Mouse (Mus musculus): ENCODE measurements around the gene Acat3.
"Not testable (repeated sequence)": the region's sequence is repeated elsewhere in the genome, so short reads cannot be mapped to it uniquely, and the experiment has no call there.

Acat3 gene

DNA sequence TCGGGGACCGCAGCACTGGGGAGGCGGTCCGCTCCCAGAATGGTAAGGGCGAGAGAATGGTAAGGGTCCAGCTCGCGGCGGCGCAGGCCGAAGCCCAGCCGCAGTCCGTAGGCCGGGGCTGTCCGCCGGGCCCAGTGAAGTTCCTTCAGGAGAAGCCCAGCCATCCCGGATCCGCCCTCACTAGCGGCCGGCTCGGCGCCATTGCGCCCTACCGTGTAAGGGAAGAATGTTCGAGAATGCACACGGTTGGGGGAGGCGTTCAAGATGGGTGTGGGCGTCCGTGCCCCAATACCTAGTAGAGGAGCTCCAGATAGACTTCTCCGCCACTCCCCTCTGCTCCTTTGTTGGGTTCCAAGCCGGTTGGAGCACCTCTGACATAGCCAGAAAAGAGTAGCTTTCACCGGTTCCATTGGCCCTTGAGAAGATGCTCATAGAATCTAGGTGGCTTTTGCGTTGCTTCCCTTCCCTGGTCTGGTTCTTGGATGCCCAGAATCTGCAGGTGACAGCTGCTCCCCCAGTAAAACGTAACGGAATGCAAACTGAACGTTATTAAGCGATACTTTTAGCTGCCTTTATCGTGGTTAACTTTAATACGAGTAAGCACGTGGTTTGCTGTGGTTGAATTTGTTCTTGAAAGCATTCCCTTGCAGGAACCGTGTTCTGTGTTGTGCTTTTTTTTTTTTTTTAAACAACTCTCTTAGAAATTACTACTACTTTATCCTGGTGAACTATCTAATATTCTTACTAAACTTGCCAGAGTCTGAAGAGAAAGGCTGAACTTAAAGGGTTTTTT lies 23.6 kb downstream of the Acat3 start:
- no peak for DNase-seq

DNA sequence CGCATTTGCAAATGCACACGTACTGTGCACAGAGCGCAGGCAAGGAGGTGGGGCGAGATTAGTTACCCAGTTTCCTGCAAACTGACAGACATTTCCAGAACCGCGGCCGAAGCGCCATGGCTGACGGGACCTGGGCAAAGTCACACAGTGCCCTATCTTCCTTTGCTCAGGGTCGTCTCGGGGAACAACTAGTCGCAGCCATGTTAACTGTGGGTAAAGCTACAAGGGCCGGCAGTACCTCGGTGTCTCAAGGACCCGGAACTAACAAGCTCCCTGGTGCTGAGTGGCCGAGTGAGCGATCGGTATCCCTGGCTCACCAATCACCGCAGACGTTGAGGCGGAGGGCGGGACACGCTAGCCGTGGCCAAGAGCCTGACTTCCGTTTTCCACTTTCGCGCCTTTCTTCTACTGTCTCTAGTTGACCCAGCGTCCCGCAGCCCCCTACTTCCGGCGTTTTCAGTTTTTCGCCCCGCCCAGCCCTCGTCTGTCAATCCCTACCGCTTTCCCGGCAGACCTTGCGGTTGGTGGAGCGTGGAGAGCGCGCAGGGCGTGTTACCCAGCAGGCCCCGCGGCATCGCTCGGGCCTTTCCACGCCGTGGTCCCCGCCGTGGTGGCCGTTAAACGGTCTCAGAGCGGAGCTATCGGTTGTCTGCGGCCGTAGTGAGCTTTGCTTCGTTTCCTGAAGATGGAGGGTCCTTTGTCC lies 24.4 kb downstream of the Acat3 start, which contains the start of gene Mrpl18:
TSS of gene Mrpl18 (minus strand) at position 465 of the 703 bp plus-strand sequence.
- peak; percentile 98 for DNase-seq

DNA sequence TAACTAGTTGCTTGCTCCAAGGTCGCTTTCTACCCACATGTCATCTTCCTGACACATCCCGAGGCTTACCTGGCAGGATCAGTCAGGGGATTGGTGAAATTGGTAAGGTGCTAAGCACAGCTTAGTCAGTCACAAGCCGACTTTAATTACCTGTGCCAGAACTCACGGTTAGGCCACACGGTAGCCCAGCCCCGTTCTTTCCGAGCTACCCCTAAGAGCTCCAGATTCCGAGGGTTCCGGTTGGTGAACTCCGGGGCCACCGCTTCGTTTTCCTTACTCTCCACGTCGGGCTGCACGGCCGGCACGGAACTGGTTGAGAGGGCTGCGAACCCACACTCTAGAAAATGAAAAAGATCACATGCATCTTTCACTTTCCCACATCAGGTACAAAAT lies 24.9 kb downstream of the Acat3 start, which contains the start of gene Tcp1:
TSS of gene Tcp1 (plus strand) at position 214 of the 393 bp plus-strand sequence.
- DNase-seq: no peak

DNA sequence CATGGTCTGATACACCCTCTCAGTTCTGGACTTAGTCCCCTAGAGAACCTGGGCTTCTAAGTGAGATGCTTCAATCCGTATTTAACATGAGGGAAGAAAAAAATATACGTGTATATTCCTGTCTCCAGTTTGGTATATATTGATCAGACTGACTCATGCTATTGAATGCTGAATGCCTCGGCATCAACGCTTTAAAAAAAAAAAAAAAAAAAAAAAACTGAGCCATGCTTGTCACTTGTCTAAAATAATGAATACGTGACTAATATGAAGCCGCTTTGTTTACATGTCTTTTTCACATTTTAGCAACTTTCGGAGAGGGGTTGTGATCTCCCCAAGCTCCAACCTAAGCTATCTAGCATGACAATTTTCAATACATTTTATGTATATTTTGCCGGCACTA lies 30.0 kb downstream of the Acat3 start:
- DNase-seq: no peak

DNA sequence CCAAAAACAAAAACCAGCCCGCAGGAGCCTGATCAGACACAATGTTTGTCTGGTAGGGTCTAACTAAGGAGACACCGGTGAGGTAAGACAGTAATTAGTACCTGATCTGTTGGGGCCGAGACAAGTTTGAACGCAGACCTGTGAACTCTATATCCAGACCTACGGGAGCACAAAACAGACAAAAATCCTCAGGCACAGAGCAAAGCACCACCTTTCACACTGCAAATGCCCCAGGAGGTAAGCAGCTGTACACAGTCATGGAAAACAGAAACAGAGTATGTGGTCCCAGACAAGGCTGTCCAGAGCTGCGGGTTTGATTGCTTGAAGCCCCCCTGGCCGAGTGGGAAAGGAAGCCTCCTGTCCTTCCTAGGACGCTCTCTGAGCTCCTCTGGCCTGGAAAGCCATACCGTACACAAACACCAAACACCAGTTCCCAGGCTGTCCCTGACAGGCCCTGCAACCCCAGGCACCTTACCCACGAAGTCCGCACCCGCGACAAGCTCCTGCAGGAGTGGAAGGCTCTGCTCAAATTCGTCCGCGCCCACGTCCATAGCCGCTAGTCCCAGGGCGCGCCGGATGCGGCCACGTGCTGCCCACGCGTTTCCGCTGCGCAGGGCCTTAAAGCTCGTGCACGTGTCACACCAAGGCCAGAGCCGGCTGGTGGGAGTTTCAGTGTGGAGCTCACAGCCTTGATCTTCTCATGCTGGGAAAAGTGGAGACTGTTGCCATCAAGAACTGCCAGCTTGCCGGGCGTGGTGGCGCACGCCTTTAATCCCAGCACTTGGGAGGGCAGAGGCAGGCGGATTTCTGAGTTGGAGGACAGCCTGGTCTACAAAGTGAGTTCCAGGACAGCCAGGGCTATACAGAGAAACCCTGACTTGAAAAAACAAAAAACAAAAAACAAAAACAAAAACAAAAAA lies 30.8 kb downstream of the Acat3 start, which contains the start of gene Pnldc1:
TSS of gene Pnldc1 (minus strand) at position 870 of the 920 bp plus-strand sequence.
- DNase-seq: no peak

DNA sequence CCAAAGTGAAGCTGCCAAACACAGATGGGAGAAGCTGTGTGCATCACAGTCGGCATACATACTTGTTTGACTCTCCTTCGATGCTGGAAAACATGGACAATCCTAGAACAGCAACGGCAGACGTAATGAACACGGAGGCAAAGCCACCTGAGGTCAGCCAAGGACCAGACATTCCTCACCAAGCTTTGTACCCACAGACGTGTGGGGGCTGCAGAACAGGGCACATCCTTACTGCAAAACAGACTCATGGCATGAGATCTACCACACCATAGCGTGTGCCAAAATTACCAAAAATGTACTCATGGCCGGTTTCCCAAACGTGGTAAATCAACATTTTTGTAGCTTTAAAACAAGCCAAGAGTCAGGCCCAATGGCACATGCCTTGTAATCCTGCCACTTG lies 34.0 kb downstream of the Acat3 start:
- no peak for DNase-seq

DNA sequence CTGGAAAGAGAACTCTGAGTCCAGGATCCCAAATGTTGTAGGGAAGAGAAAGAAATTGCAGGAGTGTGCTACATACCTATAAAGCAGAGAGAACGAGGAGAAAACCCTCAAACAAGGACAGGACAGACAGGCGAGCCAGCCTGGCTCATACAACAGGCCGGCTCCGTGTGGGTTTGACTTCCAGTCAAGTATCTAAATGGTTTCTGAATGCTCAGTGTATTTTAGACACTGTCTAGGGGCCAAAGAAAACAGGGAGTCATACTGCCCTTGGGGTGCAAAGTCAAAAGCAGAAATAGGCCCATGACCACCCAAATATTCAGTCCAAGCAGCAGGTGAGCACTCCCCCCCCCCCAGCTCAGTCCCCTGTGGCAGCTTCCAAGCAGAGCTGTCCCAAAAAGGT lies 34.6 kb downstream of the Acat3 start:
- no peak for DNase-seq

DNA sequence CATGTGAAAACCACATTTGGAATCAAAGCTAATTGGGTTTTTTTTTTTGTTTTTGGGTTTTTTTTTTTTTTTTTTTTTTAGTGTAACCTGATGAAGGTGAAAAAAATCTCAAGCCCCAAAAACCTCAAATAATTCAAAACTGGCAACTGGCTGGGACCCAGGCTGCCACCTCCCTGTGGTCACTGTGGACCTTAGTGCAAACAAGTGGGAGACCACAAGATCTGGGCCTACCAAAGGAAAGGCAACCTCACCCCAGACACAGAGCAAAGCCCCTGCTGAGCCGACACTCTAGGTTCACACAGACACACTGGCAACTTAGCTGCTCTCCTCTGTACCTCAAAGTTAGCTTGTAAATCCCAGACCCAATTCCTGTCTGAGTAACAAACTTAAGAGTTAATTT lies 36.1 kb downstream of the Acat3 start:
- no peak for DNase-seq

DNA sequence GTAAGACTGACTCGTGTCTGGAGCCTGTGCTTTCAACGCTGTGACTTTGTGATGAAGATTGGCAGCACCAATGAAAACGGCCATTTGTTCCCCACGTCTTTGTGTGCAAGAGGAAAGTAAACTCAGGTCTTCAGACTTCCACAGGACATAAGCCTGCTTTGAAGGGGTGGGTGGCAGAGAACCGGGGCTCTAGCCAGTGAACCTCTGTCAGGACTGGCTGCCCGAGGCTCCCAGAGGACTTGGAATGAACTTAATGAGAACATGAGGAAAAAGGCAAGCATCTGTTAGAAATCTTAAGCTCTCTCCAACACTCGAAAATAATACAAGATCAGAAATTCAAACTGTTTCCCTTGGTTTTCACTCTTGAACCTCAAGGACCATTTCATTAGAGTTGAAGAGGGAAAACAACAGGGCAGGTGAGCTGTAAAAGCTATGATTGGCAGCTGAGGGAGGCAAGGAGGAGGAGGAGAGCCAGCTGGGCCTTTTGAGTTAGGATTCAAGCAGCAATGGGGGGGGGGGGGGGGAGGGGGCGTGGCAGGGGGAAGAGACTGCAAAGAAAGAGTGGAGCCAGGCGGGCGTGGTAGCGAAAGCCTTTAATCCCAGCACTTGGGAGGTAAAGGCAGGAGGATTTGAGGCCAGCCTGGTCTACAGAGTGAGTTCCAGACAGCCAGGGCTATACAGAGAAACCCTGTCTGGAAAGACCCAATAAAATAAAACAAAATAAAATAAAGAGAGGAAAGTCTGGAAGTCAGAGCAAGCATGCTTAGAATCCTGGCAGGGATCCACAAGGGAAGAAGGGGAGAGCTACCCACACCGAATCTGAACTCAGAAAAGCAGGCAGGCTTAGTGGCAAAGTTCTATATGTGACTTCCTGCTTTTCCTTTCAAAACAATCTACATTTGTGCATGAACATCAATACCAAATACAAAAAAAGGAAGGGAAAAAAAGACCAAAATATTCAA lies 36.7 kb downstream of the Acat3 start:
- no peak for DNase-seq

DNA sequence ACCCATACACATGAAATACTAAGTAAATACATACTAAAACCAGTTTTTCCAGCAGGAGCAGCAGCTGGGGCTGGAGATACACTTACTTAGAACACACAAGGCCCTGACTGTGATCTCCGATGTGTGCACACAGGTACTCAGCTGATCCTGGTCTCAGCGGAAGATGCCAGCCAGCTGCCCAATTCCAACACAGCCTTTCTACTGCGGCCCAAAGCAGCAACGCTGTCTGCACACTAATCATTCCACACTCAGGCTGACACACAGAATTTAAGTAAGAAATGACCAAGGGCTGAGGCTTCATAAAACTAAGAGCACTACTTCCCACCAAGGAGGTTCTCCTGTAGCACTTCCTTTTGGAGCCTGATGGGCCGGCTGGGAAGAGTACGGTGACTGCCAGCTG lies 38.1 kb downstream of the Acat3 start:
- DNase-seq: no peak

DNA sequence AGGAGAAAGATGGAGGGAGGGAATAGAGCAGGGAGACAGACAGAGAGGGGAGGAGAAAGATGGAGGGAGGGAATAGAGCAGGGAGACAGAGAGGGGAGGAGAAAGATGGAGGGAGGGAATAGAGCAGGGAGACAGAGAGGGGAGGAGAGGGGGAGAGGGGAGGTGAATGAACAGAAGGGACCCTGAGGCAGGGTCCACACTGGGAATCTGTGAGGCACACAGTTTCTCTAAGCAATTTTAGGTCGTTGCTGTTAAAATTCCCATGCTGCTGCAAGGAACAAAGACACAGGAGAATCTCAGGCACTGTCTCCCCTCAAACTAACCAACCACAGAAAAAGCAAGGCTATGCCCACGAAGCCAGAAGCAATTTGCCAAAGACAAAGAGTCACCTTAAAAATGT lies 41.8 kb downstream of the Acat3 start:
- DNase-seq: not testable (repeated sequence)

DNA sequence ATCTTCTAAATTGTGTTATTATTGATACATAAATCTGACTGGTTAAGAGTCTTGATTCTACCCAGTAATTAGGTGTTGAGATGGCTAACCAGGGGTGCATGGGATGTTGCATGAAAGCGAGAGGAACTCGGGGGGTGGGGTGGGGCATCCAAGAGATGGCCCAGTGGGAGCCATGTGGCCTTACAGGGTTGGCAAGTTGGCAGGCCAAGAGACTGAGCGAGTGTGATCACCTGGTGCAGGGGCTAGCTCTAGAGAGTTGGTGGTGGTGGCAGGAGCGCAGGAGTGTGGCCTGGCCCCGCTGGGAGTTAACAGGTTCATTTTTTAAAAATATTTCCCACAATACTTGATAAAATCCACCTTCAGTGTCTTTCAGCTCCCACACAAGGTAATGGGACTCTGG lies 42.7 kb downstream of the Acat3 start:
- no peak for DNase-seq

DNA sequence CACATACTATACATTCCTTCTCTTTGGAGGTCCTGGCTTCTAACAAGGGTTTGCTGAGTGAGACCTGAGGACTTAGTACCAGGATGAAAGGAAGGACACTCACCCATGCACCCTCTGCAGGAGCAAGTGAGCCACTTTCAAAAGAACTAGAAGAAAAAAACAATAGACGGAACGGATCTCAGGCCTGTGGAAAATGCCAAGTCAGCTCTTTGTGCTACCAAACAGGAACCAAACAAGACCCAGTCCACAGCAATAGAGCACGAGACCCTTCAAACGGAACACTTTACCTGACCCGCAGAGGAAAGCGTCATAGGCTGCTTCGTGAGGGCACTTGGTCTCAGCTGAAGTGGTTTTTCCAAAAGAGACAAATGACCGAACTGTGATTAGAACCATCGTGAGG lies 48.4 kb downstream of the Acat3 start:
- DNase-seq: no peak

DNA sequence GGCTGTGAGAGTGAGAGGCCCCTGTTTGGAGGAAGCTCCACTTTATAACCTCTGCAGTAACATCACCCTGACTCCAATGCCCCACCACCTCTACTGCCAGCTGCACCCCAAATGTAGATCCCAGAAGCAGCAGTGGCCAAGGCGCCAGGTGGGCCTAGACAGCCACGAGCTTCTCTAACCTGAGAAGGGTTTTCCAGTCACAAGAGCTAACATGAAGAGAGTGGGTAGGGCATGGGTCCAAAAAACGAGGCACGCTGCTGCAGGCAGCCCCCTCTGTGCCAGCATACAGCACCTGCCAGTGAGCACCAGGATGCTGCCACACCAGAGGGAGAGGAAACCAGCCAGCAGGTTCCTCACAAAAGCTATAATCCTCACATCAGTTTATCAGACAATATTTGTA lies 49.3 kb downstream of the Acat3 start:
- no peak for DNase-seq

DNA sequence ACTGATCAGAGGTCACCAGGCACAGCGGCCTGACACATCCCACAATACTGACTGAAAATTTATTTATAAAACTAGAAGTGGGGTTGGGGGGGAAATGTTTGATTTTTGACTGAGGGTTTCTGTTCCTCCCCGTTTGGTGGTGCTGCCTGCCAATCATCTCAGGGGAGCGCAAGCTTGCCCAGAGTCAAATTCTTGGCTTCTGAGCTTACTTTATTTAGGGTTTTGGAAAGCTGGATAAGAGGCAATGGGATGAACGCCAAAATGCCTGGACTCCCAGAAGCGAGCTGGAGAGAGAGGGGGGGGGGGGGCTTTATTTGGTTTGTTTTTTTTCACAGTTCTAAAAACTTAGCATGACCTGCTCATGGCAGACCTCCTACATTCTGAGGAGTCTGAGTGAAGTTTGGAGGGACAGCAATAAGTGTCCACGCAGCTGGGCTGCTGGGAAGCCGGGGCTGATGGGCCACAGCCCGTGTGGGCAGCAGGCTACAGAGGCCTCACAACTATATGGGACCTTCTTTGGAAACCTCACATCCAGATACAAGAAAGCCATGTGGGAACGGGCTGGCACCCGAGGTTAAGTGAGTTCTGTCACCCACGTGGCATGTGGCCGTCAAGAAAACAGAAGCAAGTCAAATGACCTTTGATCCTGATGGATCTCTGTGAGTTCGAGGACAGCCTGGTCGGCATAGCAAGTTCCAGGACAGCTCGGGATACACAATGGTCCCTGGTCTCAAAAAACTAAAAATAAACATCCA lies 53.2 kb downstream of the Acat3 start:
- DNase-seq: no peak

DNA sequence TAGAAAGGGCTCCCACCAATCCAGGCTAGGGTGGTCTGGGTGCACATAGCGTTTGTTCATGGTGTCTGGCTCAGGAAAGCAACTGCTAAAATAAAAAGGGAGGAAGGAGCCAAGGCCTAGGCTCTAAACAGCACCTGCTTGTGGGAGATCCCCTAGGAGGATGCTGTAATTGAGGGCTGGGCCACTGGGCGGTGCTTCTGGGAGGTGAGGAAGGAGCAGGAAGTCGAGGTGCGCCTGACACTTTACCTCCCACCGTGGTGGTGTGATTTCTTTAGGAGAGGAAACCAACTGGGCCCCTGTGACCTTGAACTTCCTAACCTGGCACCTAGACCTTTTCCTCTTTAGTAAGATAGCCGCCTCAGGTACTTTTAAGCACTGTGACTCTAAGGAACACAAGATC lies 53.8 kb downstream of the Acat3 start:
- DNase-seq: no peak

DNA sequence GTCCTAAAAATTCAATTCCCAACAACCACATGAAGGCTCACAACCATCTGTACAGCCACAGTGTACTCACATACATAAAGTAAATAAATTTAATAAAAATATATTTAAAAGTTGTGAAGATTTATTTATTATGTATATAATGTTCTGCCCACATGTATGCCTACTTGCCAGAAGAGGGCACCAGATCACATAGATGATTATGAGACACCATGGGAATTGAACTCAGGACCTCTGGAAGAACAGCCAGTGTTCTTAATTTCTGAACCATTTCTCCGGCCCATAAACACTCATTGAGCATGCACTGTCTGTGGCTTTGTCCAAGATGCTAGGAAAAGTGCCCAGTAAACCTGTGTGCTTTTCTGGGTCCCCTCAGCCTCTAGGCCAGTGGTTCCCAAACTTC lies 59.2 kb downstream of the Acat3 start:
- DNase-seq: no peak

DNA sequence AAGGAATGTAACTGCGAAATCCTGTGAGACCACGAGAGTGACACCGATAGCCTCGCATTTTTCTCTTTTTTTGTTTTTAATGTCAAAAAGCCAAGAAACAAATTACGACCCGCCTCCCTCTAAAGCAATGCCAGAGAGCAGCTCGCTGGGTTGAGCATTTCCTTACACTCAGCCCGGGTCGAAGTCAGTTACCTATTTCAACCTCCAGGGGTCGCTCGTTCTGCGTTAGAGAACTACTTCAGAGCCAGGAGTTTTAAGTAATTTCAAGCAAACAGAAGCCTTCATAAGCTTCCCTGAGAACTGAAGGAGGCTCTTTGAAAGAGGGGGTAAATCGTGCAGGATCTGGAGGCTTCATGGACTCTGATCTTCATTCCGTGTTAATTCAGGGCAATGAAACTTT lies 60.2 kb downstream of the Acat3 start:
- peak; percentile 82 for DNase-seq

DNA sequence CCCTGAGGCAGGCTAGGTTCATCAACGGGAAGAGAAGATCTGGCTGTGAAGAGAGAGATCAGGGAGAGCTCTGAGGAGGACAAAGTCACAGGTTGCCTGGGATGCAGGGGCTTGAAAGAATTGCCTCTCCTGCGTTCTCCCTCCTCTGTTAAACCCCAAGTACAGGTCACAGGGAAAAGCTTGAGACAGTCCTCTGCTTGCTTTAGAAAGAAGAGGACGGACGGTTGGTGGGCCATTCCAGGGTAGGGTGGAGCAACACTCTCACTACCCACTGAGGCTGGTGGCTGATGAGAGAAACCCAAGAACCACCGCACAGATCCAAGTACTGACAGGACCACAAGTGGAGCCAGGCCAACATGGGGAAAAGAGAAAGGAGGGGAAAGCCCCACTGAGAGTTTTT lies 64.7 kb downstream of the Acat3 start, which contains the start of gene Mrgprh:
TSS of gene Mrgprh (plus strand) at position 301 of the 400 bp plus-strand sequence.
- DNase-seq: no peak
